Mouse (Mus musculus) MEL (cell line): ENCODE data around the gene Tnni2. TPM values are rescaled to one million over a fixed set of nuclear protein-coding genes. Genes with fewer than 3 reads are reported as not detected.
A peak's percentile ranks its signal among the peaks of the same experiment; 100 is the strongest.

Source experiments
- DNase-seq: peaks from one replicate; pipeline ENCODE4 v3.0.0; 2011; ENCODE audit warnings: low read depth, low spot score
- H3K27ac ChIP-seq: 2 replicates; pipeline ENCODE4 v1.5.1; 2012; ENCODE audit warnings: low read depth, mild to moderate bottlenecking, control low read depth, low read length, moderate library complexity; ENCODE audit not compliant: control insufficient read depth
- H3K27me3 ChIP-seq, 2 experiments: fragments of 150-350 bp in 1 of 2; sonication (generic) in 1 of 2; 2 replicates each; pipeline ENCODE4 v1.6.1; 2012; ENCODE audit warnings: low read length in 2 of 2, mild to moderate bottlenecking in 2 of 2, improper control_type of control experiment in 1 of 2, moderate library complexity in 1 of 2; ENCODE audit not compliant: insufficient read depth in 2 of 2, control insufficient read depth in 1 of 2
- H3K36me3 ChIP-seq, 2 experiments: 2 replicates each; pipeline ENCODE4 v1.6.1; 2012 to 2014; ENCODE audit warnings: low read length in 2 of 2, improper control_type of control experiment in 1 of 2, inconsistent platforms in 1 of 2, mild to moderate bottlenecking in 1 of 2; ENCODE audit not compliant: insufficient read depth in 2 of 2, control insufficient read depth in 1 of 2
- H3K4me1 ChIP-seq, 2 experiments: fragments of 150-350 bp in 1 of 2; sonication (generic) in 1 of 2; 2 replicates each; pipeline ENCODE4 v1.6.1; 2012; ENCODE audit warnings: low read length in 2 of 2, improper control_type of control experiment in 1 of 2, mild to moderate bottlenecking in 1 of 2; ENCODE audit not compliant: insufficient read depth in 2 of 2, control insufficient read depth in 1 of 2
- H3K4me3 ChIP-seq, 2 experiments: fragments of 150-350 bp in 1 of 2; sonication (generic) in 1 of 2; 2 replicates each; pipeline ENCODE4 v1.5.1; 2012; ENCODE audit warnings: low read depth in 2 of 2, low read length in 2 of 2, mild to moderate bottlenecking in 2 of 2, moderate library complexity in 2 of 2, control low read depth in 1 of 2, improper control_type of control experiment in 1 of 2; ENCODE audit not compliant: control insufficient read depth in 1 of 2, insufficient read depth in 1 of 2
- H3K79me2 ChIP-seq: 2 replicates; pipeline ENCODE4 v1.6.1; 2012; ENCODE audit warnings: mild to moderate bottlenecking, low read length, moderate library complexity; ENCODE audit not compliant: control insufficient read depth, poor library complexity, insufficient read depth
- H3K9ac ChIP-seq: 2 replicates; pipeline ENCODE4 v1.6.1; 2012; ENCODE audit warnings: low read depth, mild to moderate bottlenecking, control low read depth, low read length, moderate library complexity; ENCODE audit not compliant: control insufficient read depth, poor library complexity, severe bottlenecking
- H3K9me3 ChIP-seq: fragments of 150-350 bp; sonication (generic); replicated peaks from 2 replicates; pipeline ENCODE4 v1.6.1; 2012; ENCODE audit warnings: mild to moderate bottlenecking, low read length, improper control_type of control experiment, moderate library complexity; ENCODE audit not compliant: insufficient read depth
- BHLHE40 ChIP-seq: IDR thresholded peaks from 2 replicates; pipeline ENCODE4 v1.6.1; 2012; ENCODE audit warnings: low read depth, mild to moderate bottlenecking, inconsistent platforms, low read length, improper control_type of control experiment, borderline replicate concordance
- CTCF ChIP-seq, 3 experiments: IDR thresholded peaks in 2 of 3; conservative IDR thresholded peaks in 1 of 3; 2 replicates each; pipeline ENCODE4 v1.5.1; 2011 to 2012; ENCODE audit warnings: low read length in 3 of 3, low read depth in 2 of 3, mild to moderate bottlenecking in 2 of 3, improper control_type of control experiment in 1 of 3, inconsistent platforms in 1 of 3, mixed read lengths in 1 of 3, moderate library complexity in 1 of 3; ENCODE audit not compliant: control insufficient read depth in 1 of 3, insufficient read depth in 1 of 3, poor library complexity in 1 of 3, severe bottlenecking in 1 of 3
- ELF1 ChIP-seq: IDR thresholded peaks from 2 replicates; pipeline ENCODE4 v1.6.1; 2014; ENCODE audit warnings: low read depth, mild to moderate bottlenecking, inconsistent platforms, low read length, improper control_type of control experiment, moderate library complexity
- GABPA ChIP-seq: IDR thresholded peaks from 2 replicates; pipeline ENCODE4 v1.6.1; 2012; ENCODE audit warnings: low read depth, mild to moderate bottlenecking, inconsistent platforms, low read length, improper control_type of control experiment, moderate library complexity
- GATA1 ChIP-seq: IDR thresholded peaks from 2 replicates; pipeline ENCODE4 v1.6.1; 2011; ENCODE audit warnings: low read depth, low read length, improper control_type of control experiment
- HCFC1 ChIP-seq: IDR thresholded peaks from 2 replicates; pipeline ENCODE4 v1.6.1; 2012; ENCODE audit warnings: low read depth, mild to moderate bottlenecking, inconsistent platforms, low read length, improper control_type of control experiment, moderate library complexity
- JUND ChIP-seq: IDR thresholded peaks from 2 replicates; pipeline ENCODE4 v1.6.1; 2011; ENCODE audit warnings: low read depth, mild to moderate bottlenecking, improper control_type of control experiment, low read length
- MAZ ChIP-seq: IDR thresholded peaks from 2 replicates; pipeline ENCODE4 v1.6.1; 2012; ENCODE audit warnings: low read depth, mild to moderate bottlenecking, inconsistent platforms, low read length, improper control_type of control experiment
- MEF2A ChIP-seq: IDR thresholded peaks from 2 replicates; pipeline ENCODE4 v1.6.1; 2014; ENCODE audit warnings: low read depth, mild to moderate bottlenecking, inconsistent platforms, low read length, improper control_type of control experiment; ENCODE audit not compliant: poor library complexity, insufficient replicate concordance, severe bottlenecking; ENCODE audit errors: extremely low read depth
- MXI1 ChIP-seq: IDR thresholded peaks from 2 replicates; pipeline ENCODE4 v1.6.1; 2011; ENCODE audit warnings: mild to moderate bottlenecking, low read depth, low read length, improper control_type of control experiment
- MYB ChIP-seq: IDR thresholded peaks from 2 replicates; pipeline ENCODE4 v1.6.1; 2011; ENCODE audit warnings: mild to moderate bottlenecking, low read depth, low read length, improper control_type of control experiment
- MYC ChIP-seq: IDR thresholded peaks from 2 replicates; pipeline ENCODE4 v1.6.1; 2011; ENCODE audit warnings: low read depth, mild to moderate bottlenecking, low read length, improper control_type of control experiment, moderate library complexity
- NRF1 ChIP-seq: IDR thresholded peaks from 2 replicates; pipeline ENCODE4 v1.6.1; 2014; ENCODE audit warnings: low read depth, mild to moderate bottlenecking, inconsistent platforms, low read length, improper control_type of control experiment, moderate library complexity; ENCODE audit not compliant: poor library complexity, insufficient read depth, severe bottlenecking
- POLR2AphosphoS5 ChIP-seq: IDR thresholded peaks from 2 replicates; pipeline ENCODE4 v1.6.1; 2012; ENCODE audit warnings: low read depth, borderline replicate concordance, mild to moderate bottlenecking, inconsistent platforms, low read length, moderate library complexity, mixed read lengths
- RAD21 ChIP-seq: IDR thresholded peaks from 2 replicates; pipeline ENCODE4 v1.6.1; 2011; ENCODE audit warnings: mild to moderate bottlenecking, low read depth, low read length, improper control_type of control experiment
- RCOR1 ChIP-seq: IDR thresholded peaks from 2 replicates; pipeline ENCODE4 v1.6.1; 2012; ENCODE audit warnings: low read depth, mild to moderate bottlenecking, inconsistent platforms, low read length, improper control_type of control experiment
- SMC3 ChIP-seq: IDR thresholded peaks from 2 replicates; pipeline ENCODE4 v1.6.1; 2011; ENCODE audit warnings: low read depth, low read length, improper control_type of control experiment
- USF2 ChIP-seq, 2 experiments: IDR thresholded peaks; 2 replicates each; pipeline ENCODE4 v1.6.1; 2011 to 2012; ENCODE audit warnings: improper control_type of control experiment in 2 of 2, low read length in 2 of 2, borderline replicate concordance in 1 of 2, inconsistent platforms in 1 of 2, low read depth in 1 of 2, mild to moderate bottlenecking in 1 of 2; ENCODE audit not compliant: insufficient read depth in 1 of 2
- ZKSCAN1 ChIP-seq: IDR thresholded peaks from 2 replicates; pipeline ENCODE4 v1.6.1; 2012; ENCODE audit warnings: low read depth, mild to moderate bottlenecking, inconsistent platforms, low read length, improper control_type of control experiment, moderate library complexity
- ZMIZ1 ChIP-seq: IDR thresholded peaks from 2 replicates; pipeline ENCODE4 v1.6.1; 2012; ENCODE audit warnings: low read depth, mild to moderate bottlenecking, inconsistent platforms, low read length, improper control_type of control experiment, moderate library complexity
- polyA plus RNA-seq, 2 experiments: library from polyadenylated mRNA; stranded (reverse) in 1 of 2; unstranded in 1 of 2; fragments of >175 nt in 1 of 2; fragments of >200 nt in 1 of 2; gene quantifications; 2 replicates each; pipeline versions ENCODE4 v1.2.1 to v1.2.4; 2012; ENCODE audit warnings: low replicate concordance in 2 of 2, low read depth in 1 of 2; ENCODE audit not compliant: insufficient read length in 2 of 2, insufficient read depth in 1 of 2, missing spikeins in 1 of 2
- total RNA-seq: library from RNA; depleted of rRNA; stranded (reverse); fragments of 300-350 nt; gene quantifications from 2 replicates; pipeline ENCODE4 v1.2.3, GENCODE M21; 2012

The Tnni2 gene
- total and polyA plus RNA-seq, 3 experiments, result 0.84 TPM; not detected in 2

DNA sequence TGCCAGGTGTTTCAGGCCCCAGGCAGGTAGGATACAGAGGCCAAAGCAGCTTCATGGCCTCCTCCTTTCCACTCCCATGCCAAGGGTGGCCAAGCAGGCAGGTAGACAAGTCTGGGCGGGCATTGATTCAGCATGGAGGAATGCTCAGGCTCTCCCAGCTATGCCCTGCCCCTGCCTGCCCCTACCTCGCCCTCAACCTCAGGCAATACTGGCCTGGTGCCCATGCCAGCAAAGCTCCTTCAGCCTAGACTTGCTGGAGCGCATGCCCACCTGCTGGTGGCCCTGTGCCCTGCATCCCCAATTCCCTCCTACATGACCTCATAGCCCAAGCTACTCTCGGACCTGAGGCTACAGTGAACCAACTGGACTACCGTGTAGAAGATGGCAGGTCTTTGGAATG, 4.3 kb upstream of the Tnni2 start:
- H3K27ac ChIP-seq, result no peak overlapping the region
- H3K4me3 ChIP-seq, result no peak overlapping the region
- H3K9ac ChIP-seq, result no peak overlapping the region
- no peak for DNase-seq
- H3K4me1 ChIP-seq, result no peaks in the 10 kb centered on the region
- no peaks in the 10 kb centered on the region for H3K9me3 ChIP-seq
- H3K79me2 ChIP-seq, result no peaks in the 10 kb centered on the region
- H3K36me3 ChIP-seq, result 0 out of 4 replicates have a peak, but pooled peaks cover 0 to under 1% of the 10 kb centered on the region in 2 experiments
- peaks cover 0 to 2% of the 10 kb centered on the region in 2 experiments; a peak in 1 of 4 replicates for H3K27me3 ChIP-seq
- TF ChIP-seq RAD21 (peak; percentile 24), CTCF (IDR thresholded peaks at IDR 0.05 in 2 of 3, conservative IDR thresholded peaks at IDR 0.05 in 1 of 3; ENCODE audit: control insufficient read depth in 1 of 3, insufficient read depth in 1 of 3, low read depth in 2 of 3, low read length in 3 of 3, poor library complexity in 1 of 3, severe bottlenecking in 1 of 3) (peak; percentile 13 to 32 (median 16); a peak in 2 of 6 replicates), ELF1 (no peak), SMC3 (peak; percentile 38)

DNA sequence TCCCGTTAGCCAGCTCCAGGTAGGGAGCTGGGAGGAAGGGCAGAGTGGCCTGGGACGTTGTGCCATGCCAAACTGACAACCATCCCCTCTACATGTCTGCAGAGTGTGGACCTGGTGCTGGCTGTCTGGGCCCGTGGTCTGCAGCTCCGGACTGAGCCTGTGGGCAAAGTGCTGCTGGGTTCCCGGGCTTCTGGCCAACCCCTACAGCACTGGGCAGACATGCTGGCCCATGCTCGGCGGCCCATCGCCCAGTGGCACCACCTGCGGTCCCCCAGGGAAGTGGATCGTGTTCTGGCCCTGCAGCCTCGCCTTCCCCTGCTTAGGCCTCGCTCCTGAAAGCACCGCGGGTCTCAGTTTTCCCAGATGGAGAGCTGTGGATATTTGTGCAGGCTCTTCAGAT, 1.6 kb upstream of the Tnni2 start:
- Histone ChIP-seq H3K36me3 (0 out of 4 replicates have a peak, but pooled peaks cover 0 to 2% of the 10 kb centered on the region in 2 experiments), H3K79me2 (no peaks in the 10 kb centered on the region), H3K27ac (no peak overlapping the region), H3K4me3 (no peak overlapping the region), H3K27me3 (no peaks in the 10 kb centered on the region), H3K9me3 (no peaks in the 10 kb centered on the region), H3K9ac (no peak overlapping the region), H3K4me1 (peaks cover 0 to 3% of the 10 kb centered on the region in 2 experiments; a peak in 2 of 4 replicates)
- DNase-seq, result no peak
- TF ChIP-seq GABPA (no peak), MXI1 (no peak), BHLHE40 (no peak), CTCF (IDR thresholded peaks at IDR 0.05 in 2 of 3, conservative IDR thresholded peaks at IDR 0.05 in 1 of 3; ENCODE audit: control insufficient read depth in 1 of 3, insufficient read depth in 1 of 3, low read depth in 2 of 3, low read length in 3 of 3, poor library complexity in 1 of 3, severe bottlenecking in 1 of 3) (no peak), ZKSCAN1 (no peak), RCOR1 (no peak), NRF1 (no peak), GATA1 (no peak), JUND (no peak), MEF2A (no peak), HCFC1 (no peak), POLR2AphosphoS5 (no peak), ZMIZ1 (no peak), MYB (no peak), SMC3 (no peak), USF2 (IDR thresholded peaks at IDR 0.05; ENCODE audit: borderline replicate concordance in 1 of 2, insufficient read depth in 1 of 2, low read depth in 1 of 2, low read length in 2 of 2) (no peak), MYC (no peak), MAZ (no peak)
